Mouse (Mus musculus) brain, adult 2 months (tissue): ENCODE measurements around the gene Rhov.

Source experiments
- DNase-seq: peaks from one replicate; pipeline ENCODE4 v3.0.0; 2011; ENCODE audit warnings: low read depth, low spot score

Gene Rhov

GRCm38 (mm10) chr2:119270643-119271331, at the start of gene Rhov:
Rhov (minus strand) TSS chr2:119271272.
- DNase-seq, result peak; percentile 93

- no peak for DNase-seq
These were observed 49.5 kb upstream of the Rhov start for GRCm38 (mm10) chr2:119320571-119320970.

- DNase-seq, result no peak
These were observed 47.1 kb upstream of the Rhov start for GRCm38 (mm10) chr2:119318043-119318710.

GRCm38 (mm10) chr2:119314742-119315310, 43.8 kb upstream of the Rhov start:
- DNase-seq, result peak; percentile 59

GRCm38 (mm10) chr2:119313780-119314479, 42.9 kb upstream of the Rhov start:
- no peak for DNase-seq

GRCm38 (mm10) chr2:119312380-119312958, 41.4 kb upstream of the Rhov start:
- no peak for DNase-seq

- DNase-seq, result no peak
These were observed 40.5 kb upstream of the Rhov start for GRCm38 (mm10) chr2:119311544-119311943.

- DNase-seq, result no peak
These were observed 33.7 kb upstream of the Rhov start for GRCm38 (mm10) chr2:119304798-119305208.

- no peak for DNase-seq
These were observed 33.3 kb upstream of the Rhov start for GRCm38 (mm10) chr2:119304391-119304790.

- DNase-seq, result no peak
These were observed 31.8 kb upstream of the Rhov start for GRCm38 (mm10) chr2:119302876-119303275.

- DNase-seq, result no peak
These were observed 29.9 kb upstream of the Rhov start for GRCm38 (mm10) chr2:119300819-119301493.

GRCm38 (mm10) chr2:119299981-119300818, 29.1 kb upstream of the Rhov start:
- DNase-seq, result peak; percentile 85

GRCm38 (mm10) chr2:119298839-119299238, 27.8 kb upstream of the Rhov start:
- DNase-seq, result no peak

GRCm38 (mm10) chr2:119298330-119298729, 27.3 kb upstream of the Rhov start:
- DNase-seq, result peak; percentile 84

GRCm38 (mm10) chr2:119297506-119297905, 26.4 kb upstream of the Rhov start:
- DNase-seq, result no peak

GRCm38 (mm10) chr2:119296756-119297155, 25.7 kb upstream of the Rhov start:
- DNase-seq, result no peak

- peak; percentile 40 for DNase-seq
These were observed 23.3 kb upstream of the Rhov start for GRCm38 (mm10) chr2:119294411-119294810.

GRCm38 (mm10) chr2:119293776-119294390, 22.8 kb upstream of the Rhov start:
- DNase-seq, result peak; percentile 81

- DNase-seq, result no peak
These were observed 22.2 kb upstream of the Rhov start for GRCm38 (mm10) chr2:119293311-119293710.

- peak; percentile 90 for DNase-seq
These were observed 21.8 kb upstream of the Rhov start for GRCm38 (mm10) chr2:119292852-119293251.
